Mouse (Mus musculus): Measurements from ENCODE around the gene Adcy6.

GRCm38 (mm10) chr15:98614551-98614950 lies 4.7 kb upstream of the Adcy6 start:
- TF ChIP-seq CTCF (IDR thresholded peaks at IDR 0.05; ENCODE audit: extremely low read depth, insufficient read depth, low read length) (no peak), POLR2A (IDR thresholded peaks at IDR 0.05; ENCODE audit: extremely low read depth, insufficient read depth, low read length) (no peak)

Measured in cortical plate, adult 2 months (tissue).